Mouse (Mus musculus) stomach, embryonic 16.5 days (tissue): Measurements from ENCODE around the gene 4921507P07Rik. TPM values are rescaled to one million over a fixed set of nuclear protein-coding genes. Genes with fewer than 3 reads are reported as not detected.

Source experiments
- ATAC-seq: fragments of 200-750 bp; cut with Nextera tagmentation; 2 replicates; pipeline ENCODE4 v1.8.0; 2017; ENCODE audit warnings: moderate number of reproducible peaks, moderate TSS enrichment; ENCODE audit not compliant: insufficient read depth, low FRiP score
- H3K27ac ChIP-seq: fragments of 300-500 bp; sonication (generic); 2 replicates; pipeline ENCODE4 v1.5.1; 2014; ENCODE audit warnings: low read length
- H3K27me3 ChIP-seq: fragments of 300-500 bp; sonication (generic); 2 replicates; pipeline ENCODE4 v1.6.1; 2014; ENCODE audit warnings: low read length, control low read depth, mixed read lengths; ENCODE audit not compliant: control insufficient read depth, insufficient read depth
- H3K36me3 ChIP-seq: fragments of 300-500 bp; sonication (generic); 2 replicates; pipeline ENCODE4 v1.6.1; 2014; ENCODE audit warnings: low read length; ENCODE audit not compliant: control insufficient read depth, insufficient read depth
- H3K4me1 ChIP-seq: fragments of 300-500 bp; sonication (generic); 2 replicates; pipeline ENCODE4 v1.6.1; 2014; ENCODE audit warnings: low read length, control low read depth, mixed read lengths; ENCODE audit not compliant: control insufficient read depth, insufficient read depth
- H3K4me2 ChIP-seq: fragments of 300-500 bp; sonication (generic); 2 replicates; pipeline ENCODE4 v1.6.1; 2014; ENCODE audit warnings: low read depth, low read length, mixed read lengths
- H3K4me3 ChIP-seq: fragments of 300-500 bp; sonication (generic); replicated peaks from 2 replicates; pipeline ENCODE4 v1.5.1; 2014; ENCODE audit warnings: mild to moderate bottlenecking, low read length
- H3K9ac ChIP-seq: fragments of 300-500 bp; sonication (generic); 2 replicates; pipeline ENCODE4 v1.6.1; 2014; ENCODE audit warnings: low read length
- H3K9me3 ChIP-seq: fragments of 300-500 bp; sonication (generic); replicated peaks from 2 replicates; pipeline ENCODE4 v1.6.1; 2016; ENCODE audit warnings: low read length, control low read depth; ENCODE audit not compliant: control insufficient read depth
- WGBS: fragments of 180-500 bp; shearing (Covaris S2); extraction: QIAGEN DNeasy Blood & Tissue Kit; methylation state at CpG from one replicate; pipeline ENCODE4 v1.1.7; 2014; 5-methylcytosine and 5-hydroxymethylcytosine counted together
- microRNA-seq: library from miRNA; unstranded; fragments of <30 nt; microRNA quantifications from one replicate; pipeline ENCODE4, GENCODE M21; 2016
- polyA plus RNA-seq: library from polyadenylated mRNA; unstranded; fragments of >200 nt; fragmentation: Nextera tagmentation; extraction: Ambion mirVana; gene quantifications from 2 replicates; pipeline ENCODE4 v1.2.1, GENCODE M21; 2015

The 4921507P07Rik gene
- polyA plus RNA-seq, 1 experiment from 2014 or later, result 0.92 TPM

GRCm38 (mm10) chr6:50527416-50527815 is 69.0 kb downstream of the 4921507P07Rik start:
- H3K27me3 ChIP-seq, result no peaks in the 10 kb centered on the region
- H3K9me3 ChIP-seq, result no peaks in the 10 kb centered on the region
- no peak overlapping the region for H3K4me2 ChIP-seq
- H3K4me1 ChIP-seq, result 0 out of 2 replicates have a peak, but pooled peaks cover 3% of the 10 kb centered on the region
- H3K36me3 ChIP-seq, result no peaks in the 10 kb centered on the region
- ATAC-seq, result no peak
- H3K27ac ChIP-seq, result no peak overlapping the region
- H3K9ac ChIP-seq, result no peak overlapping the region
- 71% methylated on average over 9 of the region's 9 CpGs for WGBS
- no peak overlapping the region for H3K4me3 ChIP-seq

DNA sequence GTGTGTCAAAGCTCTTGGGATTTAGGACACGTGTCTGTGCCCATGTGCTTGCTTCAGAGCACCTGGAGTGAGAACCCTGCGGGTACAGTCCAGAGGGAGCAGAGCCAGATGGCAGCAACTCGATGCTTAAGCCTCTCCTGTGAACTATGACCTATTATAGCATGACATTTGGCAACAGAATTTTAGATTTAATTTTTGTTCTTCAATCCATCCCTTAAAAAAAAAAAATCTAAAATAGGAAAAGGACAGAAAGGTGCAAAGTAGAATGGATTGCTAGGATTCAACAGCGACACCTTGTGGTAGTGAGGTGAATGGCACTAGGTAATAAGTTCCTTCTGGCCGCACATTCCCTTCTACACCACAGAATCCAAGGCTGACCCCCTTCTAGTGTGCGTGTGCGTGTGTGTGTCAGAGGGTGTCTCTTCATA is 69.8 kb downstream of the 4921507P07Rik start:
- WGBS, result 28% methylated on average over 7 of the region's 7 CpGs
- no peak overlapping the region for H3K4me3 ChIP-seq
- no peaks in the 10 kb centered on the region for H3K9me3 ChIP-seq
- H3K4me2 ChIP-seq, result no peak overlapping the region
- 0 out of 2 replicates have a peak, but pooled peaks cover 3% of the 10 kb centered on the region for H3K4me1 ChIP-seq
- H3K27ac ChIP-seq, result no peak overlapping the region
- no peak for ATAC-seq
- H3K27me3 ChIP-seq, result no peaks in the 10 kb centered on the region
- H3K9ac ChIP-seq, result no peak overlapping the region
- H3K36me3 ChIP-seq, result no peaks in the 10 kb centered on the region

GRCm38 (mm10) chr6:50525846-50526245 is 70.6 kb downstream of the 4921507P07Rik start:
- H3K9ac ChIP-seq, result no peak overlapping the region
- ATAC-seq, result no peak
- H3K9me3 ChIP-seq, result no peaks in the 10 kb centered on the region
- WGBS, result 90% methylated on average over 8 of the region's 8 CpGs
- H3K27me3 ChIP-seq, result no peaks in the 10 kb centered on the region
- 0 out of 2 replicates have a peak, but pooled peaks cover 3% of the 10 kb centered on the region for H3K4me1 ChIP-seq
- no peaks in the 10 kb centered on the region for H3K36me3 ChIP-seq
- H3K4me3 ChIP-seq, result no peak overlapping the region
- no peak overlapping the region for H3K4me2 ChIP-seq
- no peak overlapping the region for H3K27ac ChIP-seq

DNA sequence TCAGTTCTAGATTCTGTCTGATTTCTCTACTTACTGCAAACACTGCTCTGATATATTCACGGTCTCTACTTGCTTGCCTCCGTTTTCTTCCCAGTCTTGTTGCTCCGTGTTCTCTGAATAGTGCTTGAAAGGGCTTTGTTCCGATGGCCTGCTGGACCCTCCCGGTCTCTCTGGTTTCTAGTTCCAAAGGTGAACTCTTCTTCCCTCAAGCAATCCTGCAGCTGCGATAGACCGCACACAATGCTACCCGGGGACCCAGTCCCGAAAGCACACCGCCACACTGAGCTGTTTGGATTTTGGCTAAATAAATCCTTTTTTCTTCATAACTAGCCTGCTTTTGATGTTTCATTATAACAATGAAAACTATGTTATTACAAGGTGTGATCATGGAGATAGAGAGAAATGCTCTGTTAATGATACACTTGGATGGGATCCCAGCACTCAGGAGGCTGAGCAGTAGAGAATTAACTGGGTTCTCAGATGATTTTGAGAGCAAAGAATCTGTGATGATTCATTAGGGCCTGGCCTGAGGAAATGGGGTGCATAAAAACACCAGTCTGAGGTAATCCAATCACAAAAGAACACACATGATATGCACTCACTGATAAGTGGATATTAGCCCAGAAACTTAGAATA is 72.1 kb downstream of the 4921507P07Rik start:
- H3K9me3 ChIP-seq, result no peaks in the 10 kb centered on the region
- H3K27ac ChIP-seq, result no peak overlapping the region; the same call in 1 of the 2 replicates
- H3K4me2 ChIP-seq, result no peak overlapping the region
- no peaks in the 10 kb centered on the region for H3K27me3 ChIP-seq
- H3K4me1 ChIP-seq, result 0 out of 2 replicates have a peak, but pooled peaks cover 3% of the 10 kb centered on the region
- 65% methylated on average over 10 of the region's 10 CpGs for WGBS
- H3K36me3 ChIP-seq, result no peaks in the 10 kb centered on the region
- no peak for ATAC-seq
- H3K4me3 ChIP-seq, result no peak overlapping the region
- no peak overlapping the region for H3K9ac ChIP-seq

Small RNA genes within 50 kb of the gene (microRNA-seq; reads per million reads assigned to microRNA genes)
- not detected for gene Mir6371

Other genes with a start within 250 kb of the 4921507P07Rik start
- gene Osbpl3, start 140.4 kb downstream of the 4921507P07Rik start, polyA plus RNA-seq, result 15.5 and 19.0 TPM in 2 replicates
- 60.9 and 71.9 TPM in 2 replicates for gene Cycs, start 30.1 kb downstream of the 4921507P07Rik start, polyA plus RNA-seq
- not detected in 2 replicates for gene Npvf, start 57.8 kb upstream of the 4921507P07Rik start, polyA plus RNA-seq